Mouse (Mus musculus): Measurements from ENCODE around the gene Lpp.

DNA sequence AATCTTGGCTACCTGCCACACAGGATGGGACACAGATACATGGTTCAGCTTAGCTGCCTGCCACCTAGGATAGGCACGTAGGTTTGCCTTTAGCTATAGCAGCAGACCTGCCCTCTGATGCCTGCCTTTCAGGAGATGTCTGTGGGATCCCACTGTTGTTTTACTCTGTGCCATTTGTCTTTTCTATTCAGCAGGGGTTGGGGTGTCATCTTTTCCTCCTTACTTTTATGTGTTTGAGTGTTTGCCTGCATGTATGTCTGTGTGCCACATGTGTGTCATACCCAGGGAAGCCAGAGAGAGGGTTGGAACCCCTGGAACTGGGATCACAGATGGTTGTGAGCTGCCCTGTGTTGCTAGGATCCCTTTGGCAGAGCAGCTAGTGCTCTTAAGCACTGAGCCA lies 84.7 kb downstream of the Lpp start:
- TF ChIP-seq HCFC1 (IDR thresholded peaks at IDR 0.05; ENCODE audit: low read depth, low read length), result no peak
- TF ChIP-seq RAD21 (IDR thresholded peaks at IDR 0.05; ENCODE audit: low read depth, low read length), result no peak
- TF ChIP-seq USF2 (conservative IDR thresholded peaks at IDR 0.05; ENCODE audit: low read depth, low read length), result no peak
- no peak for TF ChIP-seq GABPA (IDR thresholded peaks at IDR 0.05; ENCODE audit: insufficient replicate concordance, low read depth, low read length)
- no peak for TF ChIP-seq CTCF (conservative IDR thresholded peaks at IDR 0.05 in 1 of 2, IDR thresholded peaks at IDR 0.05 in 1 of 2; ENCODE audit: low read depth in 2 of 2, low read length in 2 of 2)
- TF ChIP-seq POLR2A (IDR thresholded peaks at IDR 0.05; ENCODE audit: low read depth, low read length), result no peak
- TF ChIP-seq ZMIZ1 (IDR thresholded peaks at IDR 0.05; ENCODE audit: low read depth, low read length), result no peak
- TF ChIP-seq CHD1 (IDR thresholded peaks at IDR 0.05; ENCODE audit: low read depth, low read length), result no peak
- TF ChIP-seq TCF12 (IDR thresholded peaks at IDR 0.05; ENCODE audit: low read depth, low read length), result no peak
- no peak for TF ChIP-seq TBP (conservative IDR thresholded peaks at IDR 0.05; ENCODE audit: low read depth, low read length)
- no peak for TF ChIP-seq ETS1 (conservative IDR thresholded peaks at IDR 0.05; ENCODE audit: low read depth, low read length)
- TF ChIP-seq JUND (conservative IDR thresholded peaks at IDR 0.05; ENCODE audit: low read depth, low read length), result no peak
- no peak for TF ChIP-seq UBTF (IDR thresholded peaks at IDR 0.05; ENCODE audit: low read depth, low read length)
- TF ChIP-seq MYC (IDR thresholded peaks at IDR 0.05; ENCODE audit: low read depth, low read length), result no peak

Data from CH12.LX (cell line).